Mouse (Mus musculus): ENCODE data around the gene Mylk4. TPM values are rescaled to one million over a fixed set of nuclear protein-coding genes. Genes with fewer than 3 reads are reported as not detected.

Mylk4 gene
- polyA plus RNA-seq, 1 experiment from 2014 or later: 0.12 TPM

DNA sequence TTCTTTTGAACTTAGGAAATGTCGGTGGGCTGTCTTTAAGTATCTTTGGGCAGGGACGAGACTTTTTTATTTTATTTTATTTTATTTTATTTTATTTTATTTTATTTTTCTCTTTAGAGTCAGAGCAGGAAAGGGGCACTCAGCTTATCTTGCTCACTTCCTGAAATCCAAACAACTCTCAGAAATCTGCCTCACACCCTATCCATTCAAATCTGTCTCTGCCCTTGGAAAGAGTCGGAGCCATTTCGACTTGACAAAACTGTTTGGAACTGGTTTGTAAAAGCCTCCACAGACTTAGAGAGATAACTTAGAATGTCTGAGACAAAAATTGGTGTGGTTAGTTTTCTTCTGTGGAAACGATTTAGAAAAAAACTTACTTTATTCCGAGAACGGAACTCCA, 113.0 kb downstream of the Mylk4 start:
- Histone ChIP-seq H3K27ac (no peak overlapping the region), H3K9me3 (replicated peaks; ENCODE audit: low read length) (no peaks in the 10 kb centered on the region), H3K27me3 (ENCODE audit: insufficient read depth, low read length) (no peaks in the 10 kb centered on the region), H3K4me1 (replicated peaks; ENCODE audit: insufficient read depth, low read length) (no peaks in the 10 kb centered on the region), H3K4me2 (ENCODE audit: low read length) (no peak overlapping the region), H3K9ac (ENCODE audit: low read depth, low read length) (no peak overlapping the region), H3K36me3 (ENCODE audit: insufficient read depth, low read length) (no peaks in the 10 kb centered on the region), H3K4me3 (replicated peaks; ENCODE audit: low read depth, low read length) (no peak overlapping the region)
- ATAC-seq (replicated peaks; ENCODE audit: low FRiP score, low read depth) (no peak), DNase-seq (ENCODE audit: low spot score) (no peak)
- 53% methylated on average over 7 of the region's 7 CpGs for WGBS
- TF ChIP-seq CTCF (IDR thresholded peaks at IDR 0.05; ENCODE audit: low read depth): no peak

DNA sequence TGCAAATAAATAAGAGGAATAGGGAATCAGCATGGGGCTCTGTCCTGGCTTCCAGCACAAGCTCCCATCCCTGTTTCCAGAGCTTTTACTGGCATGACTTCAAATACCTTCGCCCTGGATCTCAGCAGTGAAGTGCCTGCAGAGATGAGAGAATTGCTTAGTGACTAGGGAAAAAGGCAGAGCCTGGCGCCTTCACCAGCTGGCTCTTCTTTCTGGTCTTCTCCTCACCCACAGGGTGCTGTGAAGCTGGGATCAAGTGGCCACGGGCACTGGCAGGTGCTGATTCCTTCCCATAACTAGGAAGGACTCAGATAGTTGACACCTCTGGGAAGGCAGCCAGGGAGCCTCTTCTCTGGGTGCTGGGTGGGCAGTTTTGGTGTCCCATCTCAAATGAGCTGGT, 115.5 kb downstream of the Mylk4 start:
- no peak for ATAC-seq (replicated peaks; ENCODE audit: low FRiP score, low read depth)
- H3K9ac ChIP-seq (ENCODE audit: low read depth, low read length): no peak overlapping the region
- WGBS: 84% methylated on average over 3 of the region's 3 CpGs

DNA sequence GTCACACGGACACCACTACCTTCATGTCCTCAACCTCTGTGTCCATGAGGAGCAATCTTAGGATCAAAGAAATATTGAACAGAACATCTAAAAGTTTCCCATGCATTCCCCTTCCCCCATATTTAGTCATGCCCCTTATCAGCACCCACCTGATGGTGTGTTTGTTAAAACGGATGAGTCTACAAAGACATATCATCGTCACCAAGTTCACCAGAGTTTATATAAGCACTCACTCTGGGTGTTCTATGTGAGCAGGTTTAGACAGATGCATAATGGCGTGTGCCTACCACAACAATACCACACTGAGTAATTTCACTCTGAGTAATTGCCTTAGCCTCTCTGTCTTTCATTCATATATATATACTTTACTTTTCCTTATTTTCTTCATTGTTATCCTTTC, 116.4 kb downstream of the Mylk4 start:
- Histone ChIP-seq H3K4me3 (replicated peaks; ENCODE audit: low read depth, low read length) (no peak overlapping the region), H3K36me3 (ENCODE audit: insufficient read depth, low read length) (no peaks in the 10 kb centered on the region), H3K4me1 (replicated peaks; ENCODE audit: insufficient read depth, low read length) (no peaks in the 10 kb centered on the region), H3K9me3 (replicated peaks; ENCODE audit: low read length) (no peaks in the 10 kb centered on the region), H3K27me3 (ENCODE audit: insufficient read depth, low read length) (no peaks in the 10 kb centered on the region), H3K4me2 (ENCODE audit: low read length) (no peak overlapping the region), H3K9ac (ENCODE audit: low read depth, low read length) (no peak overlapping the region), H3K27ac (no peak overlapping the region)
- TF ChIP-seq CTCF (IDR thresholded peaks at IDR 0.05; ENCODE audit: low read depth): no peak
- DNase-seq (ENCODE audit: low spot score) (no peak), ATAC-seq (replicated peaks; ENCODE audit: low FRiP score, low read depth) (no peak)
- WGBS: 87% methylated on average over 4 of the region's 4 CpGs

More for the DNA sequence above, 115.5 kb downstream of the Mylk4 start:
- Histone ChIP-seq H3K27ac (no peak overlapping the region), H3K9me3 (replicated peaks; ENCODE audit: low read length) (no peaks in the 10 kb centered on the region), H3K27me3 (ENCODE audit: insufficient read depth, low read length) (no peaks in the 10 kb centered on the region), H3K4me3 (replicated peaks; ENCODE audit: low read depth, low read length) (no peak overlapping the region), H3K4me2 (ENCODE audit: low read length) (no peak overlapping the region), H3K4me1 (replicated peaks; ENCODE audit: insufficient read depth, low read length) (no peaks in the 10 kb centered on the region), H3K36me3 (ENCODE audit: insufficient read depth, low read length) (no peaks in the 10 kb centered on the region)
- TF ChIP-seq CTCF (IDR thresholded peaks at IDR 0.05; ENCODE audit: low read depth): no peak
- DNase-seq (ENCODE audit: low spot score): no peak

DNA sequence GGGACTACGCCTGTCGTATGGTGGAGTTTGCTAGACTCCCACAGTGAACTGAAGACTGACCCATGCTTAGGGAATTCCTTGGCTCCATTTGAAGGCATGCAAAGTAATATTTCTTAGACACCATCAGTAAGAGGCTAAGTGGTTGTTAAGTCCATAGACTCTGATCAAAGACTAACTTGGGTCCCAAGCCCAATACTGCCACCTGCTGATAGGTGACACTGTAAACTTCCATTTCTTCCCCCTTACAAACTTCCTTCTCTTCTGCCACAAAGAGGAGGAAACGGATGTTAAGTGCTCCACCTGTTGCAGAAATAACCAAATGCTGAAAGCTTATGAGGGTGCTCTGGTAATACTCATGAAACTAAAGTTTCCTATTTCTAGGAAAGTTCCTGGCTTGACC, 121.7 kb downstream of the Mylk4 start:
- no peak overlapping the region for H3K27ac ChIP-seq
- H3K9me3 ChIP-seq (replicated peaks; ENCODE audit: low read length): no peaks in the 10 kb centered on the region
- H3K4me2 ChIP-seq (ENCODE audit: low read length): no peak overlapping the region
- no peaks in the 10 kb centered on the region for H3K36me3 ChIP-seq (ENCODE audit: insufficient read depth, low read length)
- H3K4me1 ChIP-seq (replicated peaks; ENCODE audit: insufficient read depth, low read length): no peaks in the 10 kb centered on the region
- H3K27me3 ChIP-seq (ENCODE audit: insufficient read depth, low read length): no peaks in the 10 kb centered on the region
- TF ChIP-seq CTCF (IDR thresholded peaks at IDR 0.05; ENCODE audit: low read depth): peak; percentile 67
- ATAC-seq (replicated peaks; ENCODE audit: low FRiP score, low read depth): no peak
- DNase-seq (ENCODE audit: low spot score): peak; percentile 75
- WGBS: 66% methylated on average over 3 of the region's 3 CpGs
- no peak overlapping the region for H3K9ac ChIP-seq (ENCODE audit: low read depth, low read length)
- no peak overlapping the region for H3K4me3 ChIP-seq (replicated peaks; ENCODE audit: low read depth, low read length)

DNA sequence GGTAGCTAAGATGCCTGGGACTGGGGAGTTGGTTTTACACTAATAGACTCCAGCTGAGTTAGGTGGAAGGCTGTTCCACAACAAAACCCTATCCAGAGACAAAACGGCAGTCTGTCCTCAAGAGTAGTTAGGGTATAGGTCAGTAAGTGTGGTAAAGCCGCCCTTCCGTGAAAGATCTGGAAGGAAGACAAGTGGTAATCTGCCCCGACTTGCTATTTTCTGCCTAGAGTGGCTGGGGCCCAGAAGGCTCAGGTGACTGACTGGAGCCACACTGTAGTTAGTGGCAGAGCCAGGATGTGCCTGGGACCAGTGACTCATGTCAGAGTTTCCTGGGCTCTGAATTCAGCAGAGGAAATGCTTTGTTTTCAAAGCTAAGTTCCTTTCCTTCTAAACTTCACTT, 123.5 kb downstream of the Mylk4 start:
- no peaks in the 10 kb centered on the region for H3K27me3 ChIP-seq (ENCODE audit: insufficient read depth, low read length)
- TF ChIP-seq CTCF (IDR thresholded peaks at IDR 0.05; ENCODE audit: low read depth): no peak
- 0 out of 2 replicates have a peak overlapping the region, but pooled peaks have one; percentile 20 for H3K27ac ChIP-seq
- H3K36me3 ChIP-seq (ENCODE audit: insufficient read depth, low read length): no peaks in the 10 kb centered on the region
- H3K9me3 ChIP-seq (replicated peaks; ENCODE audit: low read length): no peaks in the 10 kb centered on the region
- 26% methylated on average over 4 of the region's 4 CpGs for WGBS
- no peak overlapping the region for H3K4me3 ChIP-seq (replicated peaks; ENCODE audit: low read depth, low read length)
- ATAC-seq (replicated peaks; ENCODE audit: low FRiP score, low read depth): no peak
- no peak overlapping the region for H3K9ac ChIP-seq (ENCODE audit: low read depth, low read length)
- no peak for DNase-seq (ENCODE audit: low spot score)
- no peaks in the 10 kb centered on the region for H3K4me1 ChIP-seq (replicated peaks; ENCODE audit: insufficient read depth, low read length)
- no peak overlapping the region for H3K4me2 ChIP-seq (ENCODE audit: low read length)

DNA sequence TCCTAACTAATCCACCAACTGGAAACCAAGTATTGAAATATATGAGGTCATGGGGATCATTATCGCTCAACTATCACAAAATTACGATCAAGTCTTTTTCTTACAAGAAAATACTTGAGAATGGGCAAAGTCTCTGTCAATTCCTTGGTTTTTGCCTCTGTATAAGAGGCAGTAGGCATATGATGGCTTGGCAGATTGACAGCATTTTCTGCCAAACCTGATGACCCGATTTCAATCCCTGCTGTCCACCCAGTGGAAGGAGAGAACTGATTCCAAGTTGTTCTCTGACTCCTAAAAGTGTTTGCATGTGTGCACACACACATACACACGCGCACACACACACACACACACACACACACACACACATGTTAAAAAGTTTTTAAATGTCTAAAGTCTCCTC, 124.5 kb downstream of the Mylk4 start:
- H3K4me1 ChIP-seq (replicated peaks; ENCODE audit: insufficient read depth, low read length): no peaks in the 10 kb centered on the region
- H3K9ac ChIP-seq (ENCODE audit: low read depth, low read length): no peak overlapping the region
- no peak for DNase-seq (ENCODE audit: low spot score)
- H3K9me3 ChIP-seq (replicated peaks; ENCODE audit: low read length): no peaks in the 10 kb centered on the region
- ATAC-seq (replicated peaks; ENCODE audit: low FRiP score, low read depth): no peak
- no peak for TF ChIP-seq CTCF (IDR thresholded peaks at IDR 0.05; ENCODE audit: low read depth)
- no peak overlapping the region for H3K4me2 ChIP-seq (ENCODE audit: low read length)
- H3K4me3 ChIP-seq (replicated peaks; ENCODE audit: low read depth, low read length): no peak overlapping the region
- no peak overlapping the region for H3K27ac ChIP-seq
- no peaks in the 10 kb centered on the region for H3K36me3 ChIP-seq (ENCODE audit: insufficient read depth, low read length)
- no peaks in the 10 kb centered on the region for H3K27me3 ChIP-seq (ENCODE audit: insufficient read depth, low read length)
- WGBS: 92% methylated on average over 5 of the region's 5 CpGs

DNA sequence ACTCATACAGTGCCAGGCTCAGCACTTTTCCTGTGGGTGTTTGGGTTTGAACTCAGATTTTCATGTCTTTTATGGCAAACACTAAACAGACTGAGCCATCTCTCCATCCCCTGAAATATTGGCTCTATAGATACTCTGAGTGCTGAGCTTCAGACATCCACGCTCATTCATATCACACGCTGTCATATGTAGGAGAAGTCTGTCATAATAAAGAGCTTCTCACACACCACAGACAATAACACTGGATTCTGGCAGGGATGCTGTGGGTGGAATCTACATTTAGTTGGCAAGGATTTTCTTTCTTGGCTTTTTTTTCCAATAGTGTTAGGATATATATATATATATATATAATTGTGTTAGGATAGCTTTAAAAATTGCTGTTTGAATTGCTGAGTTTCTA, 126.2 kb downstream of the Mylk4 start:
- no peak overlapping the region for H3K4me3 ChIP-seq (replicated peaks; ENCODE audit: low read depth, low read length)
- no peak for DNase-seq (ENCODE audit: low spot score)
- H3K9me3 ChIP-seq (replicated peaks; ENCODE audit: low read length): no peaks in the 10 kb centered on the region
- no peaks in the 10 kb centered on the region for H3K4me1 ChIP-seq (replicated peaks; ENCODE audit: insufficient read depth, low read length)
- H3K9ac ChIP-seq (ENCODE audit: low read depth, low read length): no peak overlapping the region
- ATAC-seq (replicated peaks; ENCODE audit: low FRiP score, low read depth): no peak
- WGBS: 94% methylated on average over 2 of the region's 2 CpGs
- H3K27ac ChIP-seq: no peak overlapping the region
- no peaks in the 10 kb centered on the region for H3K27me3 ChIP-seq (ENCODE audit: insufficient read depth, low read length)
- TF ChIP-seq CTCF (IDR thresholded peaks at IDR 0.05; ENCODE audit: low read depth): no peak
- no peak overlapping the region for H3K4me2 ChIP-seq (ENCODE audit: low read length)
- no peaks in the 10 kb centered on the region for H3K36me3 ChIP-seq (ENCODE audit: insufficient read depth, low read length)

Other genes with a start within 250 kb of the Mylk4 start
- 19.4 and 25.8 TPM in 2 replicates for gene Wrnip1, start 18.1 kb upstream of the Mylk4 start, polyA plus RNA-seq (2015; fragmentation: Nextera tagmentation; extraction: Ambion mirVana)
- gene D930007J09Rik, start 18.9 kb upstream of the Mylk4 start, polyA plus RNA-seq (2015; fragmentation: Nextera tagmentation; extraction: Ambion mirVana): not detected in 2 replicates
- 18.5 and 18.7 TPM in 2 replicates for gene Serpinb1a, start 67.2 kb upstream of the Mylk4 start, polyA plus RNA-seq (2015; fragmentation: Nextera tagmentation; extraction: Ambion mirVana)
- not detected in 2 replicates for gene Serpinb1c, start 114.3 kb upstream of the Mylk4 start, polyA plus RNA-seq (2015; fragmentation: Nextera tagmentation; extraction: Ambion mirVana)
- 11.7 and 14.3 TPM in 2 replicates for gene Serpinb6b, start 181.3 kb upstream of the Mylk4 start, polyA plus RNA-seq (2015; fragmentation: Nextera tagmentation; extraction: Ambion mirVana)
- 20.2 and 20.5 TPM in 2 replicates for gene Serpinb9, start 219.3 kb upstream of the Mylk4 start, polyA plus RNA-seq (2015; fragmentation: Nextera tagmentation; extraction: Ambion mirVana)
- 0.16 and 0.26 TPM in 2 replicates for gene Serpinb9b, start 243.5 kb upstream of the Mylk4 start, polyA plus RNA-seq (2015; fragmentation: Nextera tagmentation; extraction: Ambion mirVana)